Mouse (Mus musculus): ENCODE measurements around the gene Ugt1a8.

Gene Ugt1a8

GRCm38 (mm10) chr1:88258881-88259642 lies 171.4 kb downstream of the Ugt1a8 start:
- Histone ChIP-seq H3K36me3 (ENCODE audit: insufficient read depth, low read length) (peaks cover 49% of the 10 kb centered on the region), H3K27me3 (ENCODE audit: insufficient read depth, low read length) (peaks cover 33% of the 10 kb centered on the region), H3K4me1 (replicated peaks; ENCODE audit: low read depth, low read length) (peaks cover 30% of the 10 kb centered on the region), H3K9me3 (ENCODE audit: low read length) (peaks cover 43% of the 10 kb centered on the region), H3K4me3 (replicated peaks; ENCODE audit: low read length) (no peak overlapping the region)
- TF ChIP-seq NANOG (IDR thresholded peaks at IDR 0.05; ENCODE audit: borderline replicate concordance, low read length) = no peak
- TF ChIP-seq CTCF (conservative IDR thresholded peaks at IDR 0.05; ENCODE audit: low read length) = no peak
- TF ChIP-seq POU5F1 (IDR thresholded peaks at IDR 0.05; ENCODE audit: borderline replicate concordance, low read length) = no peak

GRCm38 (mm10) chr1:88259643-88260024 lies 172.0 kb downstream of the Ugt1a8 start:
- TF ChIP-seq POU5F1 (IDR thresholded peaks at IDR 0.05; ENCODE audit: borderline replicate concordance, low read length) = no peak
- no peak for TF ChIP-seq NANOG (IDR thresholded peaks at IDR 0.05; ENCODE audit: borderline replicate concordance, low read length)
- no peak for TF ChIP-seq CTCF (conservative IDR thresholded peaks at IDR 0.05; ENCODE audit: low read length)
- Histone ChIP-seq H3K4me3 (replicated peaks; ENCODE audit: low read length) (no peak overlapping the region), H3K27me3 (ENCODE audit: insufficient read depth, low read length) (peaks cover 32% of the 10 kb centered on the region), H3K36me3 (ENCODE audit: insufficient read depth, low read length) (peaks cover 54% of the 10 kb centered on the region), H3K9me3 (ENCODE audit: low read length) (peaks cover 46% of the 10 kb centered on the region), H3K4me1 (replicated peaks; ENCODE audit: low read depth, low read length) (peaks cover 32% of the 10 kb centered on the region)

DNA sequence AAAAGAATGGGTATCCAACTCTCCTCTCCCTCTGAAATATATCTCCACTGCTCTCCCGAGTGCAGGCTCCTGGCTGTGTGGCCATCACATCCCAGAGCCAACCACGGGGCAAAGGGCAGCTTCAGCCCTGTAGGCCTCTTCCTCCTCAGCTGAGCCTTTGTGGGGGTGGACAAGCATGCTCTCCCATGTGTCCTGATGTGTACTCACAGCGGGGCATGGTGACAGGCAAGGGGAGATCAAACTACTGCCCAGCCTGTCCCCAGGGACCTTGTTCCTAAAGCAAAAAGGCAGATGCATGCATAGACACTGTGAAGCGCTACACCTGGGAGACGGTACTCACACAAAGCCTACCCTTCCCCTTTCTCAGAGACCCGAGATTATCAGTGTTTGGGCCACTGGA lies 172.5 kb downstream of the Ugt1a8 start:
- Histone ChIP-seq H3K27me3 (ENCODE audit: insufficient read depth, low read length) (peaks cover 27% of the 10 kb centered on the region), H3K4me3 (replicated peaks; ENCODE audit: low read length) (no peak overlapping the region), H3K4me1 (replicated peaks; ENCODE audit: low read depth, low read length) (peaks cover 37% of the 10 kb centered on the region), H3K9me3 (ENCODE audit: low read length) (peaks cover 51% of the 10 kb centered on the region), H3K36me3 (ENCODE audit: insufficient read depth, low read length) (peaks cover 59% of the 10 kb centered on the region)
- no peak for TF ChIP-seq CTCF (conservative IDR thresholded peaks at IDR 0.05; ENCODE audit: low read length)
- no peak for TF ChIP-seq POU5F1 (IDR thresholded peaks at IDR 0.05; ENCODE audit: borderline replicate concordance, low read length)
- TF ChIP-seq NANOG (IDR thresholded peaks at IDR 0.05; ENCODE audit: borderline replicate concordance, low read length) = no peak

DNA sequence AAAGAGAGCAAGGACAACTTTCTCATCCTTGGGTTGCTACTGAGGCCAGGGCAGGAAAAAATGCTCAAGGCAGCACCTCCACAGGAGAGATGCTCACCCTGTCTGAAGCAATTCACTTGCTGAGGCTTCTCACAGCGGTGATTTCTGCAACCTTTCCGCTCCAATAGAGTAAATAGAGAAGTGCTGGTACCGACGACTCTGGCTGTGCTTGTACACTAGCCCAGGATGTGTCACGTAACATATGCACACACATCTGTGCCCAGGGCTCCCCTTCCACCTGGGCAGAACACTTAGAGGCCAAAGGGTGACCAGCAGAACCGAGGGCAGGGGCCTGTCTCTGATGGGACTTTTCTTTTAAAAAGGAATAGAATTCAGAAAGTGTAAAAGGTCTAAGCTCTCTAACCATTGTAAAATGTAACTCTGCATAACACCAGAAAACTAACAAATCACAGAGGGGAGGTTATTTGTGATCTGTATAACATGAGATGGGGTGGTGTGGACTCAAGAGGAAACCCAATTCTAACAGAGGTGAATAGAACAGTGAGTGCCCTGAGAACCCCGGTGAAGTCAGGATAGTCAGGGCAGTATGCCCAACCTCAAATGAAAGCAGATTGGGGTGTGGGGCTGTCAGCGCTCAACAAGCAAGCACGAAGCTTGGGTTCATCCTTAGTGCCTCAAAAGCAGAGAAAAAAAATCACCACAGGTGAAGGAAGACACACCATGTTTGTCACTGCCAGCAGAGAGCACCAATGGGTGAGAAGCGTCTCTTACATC lies 173.2 kb downstream of the Ugt1a8 start:
- H3K36me3 ChIP-seq (ENCODE audit: insufficient read depth, low read length) = peaks cover 66% of the 10 kb centered on the region
- peaks cover 21% of the 10 kb centered on the region for H3K27me3 ChIP-seq (ENCODE audit: insufficient read depth, low read length)
- TF ChIP-seq NANOG (IDR thresholded peaks at IDR 0.05; ENCODE audit: borderline replicate concordance, low read length) (no peak), POU5F1 (IDR thresholded peaks at IDR 0.05; ENCODE audit: borderline replicate concordance, low read length) (no peak), CTCF (conservative IDR thresholded peaks at IDR 0.05; ENCODE audit: low read length) (no peak)
- peaks cover 38% of the 10 kb centered on the region for H3K4me1 ChIP-seq (replicated peaks; ENCODE audit: low read depth, low read length)
- H3K4me3 ChIP-seq (replicated peaks; ENCODE audit: low read length) = no peak overlapping the region
- peaks cover 58% of the 10 kb centered on the region for H3K9me3 ChIP-seq (ENCODE audit: low read length)

DNA sequence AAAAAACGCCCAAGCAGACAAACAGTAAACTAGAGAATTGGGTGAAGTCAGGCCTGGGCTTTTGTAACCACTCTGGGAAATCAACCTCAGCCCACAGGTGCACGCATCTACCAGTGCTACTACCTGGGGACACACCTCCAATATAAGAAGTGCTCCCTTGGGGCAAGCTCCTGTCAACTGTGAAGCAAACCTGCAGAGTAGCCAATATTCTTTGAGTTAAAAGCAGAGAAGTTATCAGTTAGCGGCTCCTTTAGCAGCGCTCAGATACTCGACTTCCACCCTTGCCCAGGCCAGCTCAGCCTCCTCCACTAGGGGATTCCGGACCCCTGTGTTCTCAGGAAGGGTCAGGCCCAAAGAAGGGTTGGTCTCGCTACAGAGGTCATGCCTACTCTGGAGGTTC lies 174.1 kb downstream of the Ugt1a8 start:
- peaks cover 75% of the 10 kb centered on the region for H3K36me3 ChIP-seq (ENCODE audit: insufficient read depth, low read length)
- H3K27me3 ChIP-seq (ENCODE audit: insufficient read depth, low read length) = peaks cover 13% of the 10 kb centered on the region
- TF ChIP-seq CTCF (conservative IDR thresholded peaks at IDR 0.05; ENCODE audit: low read length) (no peak), NANOG (IDR thresholded peaks at IDR 0.05; ENCODE audit: borderline replicate concordance, low read length) (no peak), POU5F1 (IDR thresholded peaks at IDR 0.05; ENCODE audit: borderline replicate concordance, low read length) (no peak)
- H3K9me3 ChIP-seq (ENCODE audit: low read length) = peaks cover 67% of the 10 kb centered on the region
- H3K4me1 ChIP-seq (replicated peaks; ENCODE audit: low read depth, low read length) = peaks cover 38% of the 10 kb centered on the region
- H3K4me3 ChIP-seq (replicated peaks; ENCODE audit: low read length) = no peak overlapping the region

GRCm38 (mm10) chr1:88262255-88262654 lies 174.6 kb downstream of the Ugt1a8 start:
- H3K9me3 ChIP-seq (ENCODE audit: low read length) = peaks cover 71% of the 10 kb centered on the region
- peaks cover 80% of the 10 kb centered on the region for H3K36me3 ChIP-seq (ENCODE audit: insufficient read depth, low read length)
- TF ChIP-seq NANOG (IDR thresholded peaks at IDR 0.05; ENCODE audit: borderline replicate concordance, low read length) (no peak), POU5F1 (IDR thresholded peaks at IDR 0.05; ENCODE audit: borderline replicate concordance, low read length) (no peak), CTCF (conservative IDR thresholded peaks at IDR 0.05; ENCODE audit: low read length) (no peak)
- H3K4me1 ChIP-seq (replicated peaks; ENCODE audit: low read depth, low read length) = peaks cover 38% of the 10 kb centered on the region
- no peak overlapping the region for H3K4me3 ChIP-seq (replicated peaks; ENCODE audit: low read length)
- peaks cover 11% of the 10 kb centered on the region for H3K27me3 ChIP-seq (ENCODE audit: insufficient read depth, low read length)

GRCm38 (mm10) chr1:88262961-88263360 lies 175.3 kb downstream of the Ugt1a8 start:
- Histone ChIP-seq H3K36me3 (ENCODE audit: insufficient read depth, low read length) (peaks cover 88% of the 10 kb centered on the region), H3K27me3 (ENCODE audit: insufficient read depth, low read length) (peaks cover 5% of the 10 kb centered on the region), H3K4me1 (replicated peaks; ENCODE audit: low read depth, low read length) (peaks cover 38% of the 10 kb centered on the region), H3K4me3 (replicated peaks; ENCODE audit: low read length) (no peak overlapping the region), H3K9me3 (ENCODE audit: low read length) (peaks cover 77% of the 10 kb centered on the region)
- no peak for TF ChIP-seq POU5F1 (IDR thresholded peaks at IDR 0.05; ENCODE audit: borderline replicate concordance, low read length)
- no peak for TF ChIP-seq NANOG (IDR thresholded peaks at IDR 0.05; ENCODE audit: borderline replicate concordance, low read length)
- no peak for TF ChIP-seq CTCF (conservative IDR thresholded peaks at IDR 0.05; ENCODE audit: low read length)

DNA sequence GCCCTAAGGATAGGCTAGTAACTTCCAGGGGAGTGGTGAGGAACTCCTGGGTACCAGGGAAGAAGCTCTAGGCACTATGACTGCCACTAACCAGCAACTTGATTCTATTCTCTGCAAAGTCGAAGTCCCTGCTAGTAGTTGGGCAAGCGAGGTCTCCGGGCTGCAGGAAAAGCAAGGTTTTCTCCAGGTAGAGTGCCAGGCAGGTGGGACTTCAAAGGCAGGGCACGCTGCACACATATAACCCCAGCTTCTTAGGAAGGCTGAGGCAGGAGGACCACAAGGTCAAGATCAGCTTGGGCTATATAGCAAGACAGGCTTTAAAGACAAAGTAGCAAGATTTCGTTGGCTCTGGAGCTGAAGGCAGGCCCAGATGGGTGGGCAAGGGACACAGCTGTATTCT lies 176.2 kb downstream of the Ugt1a8 start:
- TF ChIP-seq POU5F1 (IDR thresholded peaks at IDR 0.05; ENCODE audit: borderline replicate concordance, low read length) (no peak), NANOG (IDR thresholded peaks at IDR 0.05; ENCODE audit: borderline replicate concordance, low read length) (no peak), CTCF (conservative IDR thresholded peaks at IDR 0.05; ENCODE audit: low read length) (no peak)
- H3K9me3 ChIP-seq (ENCODE audit: low read length) = peaks cover 85% of the 10 kb centered on the region
- no peak overlapping the region for H3K4me3 ChIP-seq (replicated peaks; ENCODE audit: low read length)
- H3K36me3 ChIP-seq (ENCODE audit: insufficient read depth, low read length) = peaks cover 96% of the 10 kb centered on the region
- H3K27me3 ChIP-seq (ENCODE audit: insufficient read depth, low read length) = no peaks in the 10 kb centered on the region
- peaks cover 38% of the 10 kb centered on the region for H3K4me1 ChIP-seq (replicated peaks; ENCODE audit: low read depth, low read length)
